Mouse (Mus musculus): Measurements from ENCODE around the gene Thrb. TPM values are rescaled to one million over a fixed set of nuclear protein-coding genes. Genes with fewer than 3 reads are reported as not detected.

Thrb gene
- polyA plus RNA-seq, 1 experiment from 2014 or later: 1.2 TPM

- Histone ChIP-seq H3K27me3 (replicated peaks; ENCODE audit: control insufficient read depth, insufficient read depth, low read length) (no peaks in the 10 kb centered on the region), H3K4me1 (ENCODE audit: control insufficient read depth, insufficient read depth, low read length) (peaks cover 5% of the 10 kb centered on the region), H3K4me2 (ENCODE audit: low read length) (no peak overlapping the region), H3K9me3 (replicated peaks; ENCODE audit: control insufficient read depth, low read length) (no peaks in the 10 kb centered on the region), H3K9ac (ENCODE audit: low read length) (no peak overlapping the region), H3K4me3 (ENCODE audit: low read depth, low read length) (no peak overlapping the region), H3K36me3 (ENCODE audit: control insufficient read depth, insufficient read depth, low read length) (no peaks in the 10 kb centered on the region), H3K27ac (ENCODE audit: low read depth, low read length) (no peak overlapping the region)
- 84% methylated on average over 4 of the region's 4 CpGs for WGBS
- ATAC-seq: no peak
- DNase-seq (ENCODE audit: low spot score): no peak
Measured at GRCm38 (mm10) chr14:17727878-17728277, 67.8 kb downstream of the Thrb start.

GRCm38 (mm10) chr14:17728889-17729288, 68.8 kb downstream of the Thrb start:
- Histone ChIP-seq H3K36me3 (ENCODE audit: control insufficient read depth, insufficient read depth, low read length) (no peaks in the 10 kb centered on the region), H3K4me2 (ENCODE audit: low read length) (no peak overlapping the region), H3K27me3 (replicated peaks; ENCODE audit: control insufficient read depth, insufficient read depth, low read length) (no peaks in the 10 kb centered on the region), H3K9ac (ENCODE audit: low read length) (no peak overlapping the region), H3K4me3 (ENCODE audit: low read depth, low read length) (no peak overlapping the region), H3K9me3 (replicated peaks; ENCODE audit: control insufficient read depth, low read length) (no peaks in the 10 kb centered on the region), H3K27ac (ENCODE audit: low read depth, low read length) (no peak overlapping the region), H3K4me1 (ENCODE audit: control insufficient read depth, insufficient read depth, low read length) (peaks cover 5% of the 10 kb centered on the region)
- ATAC-seq (no peak), DNase-seq (ENCODE audit: low spot score) (no peak)
- WGBS: 87% methylated on average over 2 of the region's 2 CpGs

- ATAC-seq (peak; percentile 13; the same call in 1 of the 2 replicates), DNase-seq (ENCODE audit: low spot score) (peak; percentile 24)
- H3K9ac ChIP-seq (ENCODE audit: low read length): no peak overlapping the region
- no peaks in the 10 kb centered on the region for H3K36me3 ChIP-seq (ENCODE audit: control insufficient read depth, insufficient read depth, low read length)
- no peak overlapping the region for H3K4me3 ChIP-seq (ENCODE audit: low read depth, low read length)
- peaks cover 5% of the 10 kb centered on the region for H3K4me1 ChIP-seq (ENCODE audit: control insufficient read depth, insufficient read depth, low read length)
- no peaks in the 10 kb centered on the region for H3K9me3 ChIP-seq (replicated peaks; ENCODE audit: control insufficient read depth, low read length)
- WGBS: 3% methylated on average over 2 of the region's 2 CpGs
- H3K27ac ChIP-seq (ENCODE audit: low read depth, low read length): no peak overlapping the region
- no peaks in the 10 kb centered on the region for H3K27me3 ChIP-seq (replicated peaks; ENCODE audit: control insufficient read depth, insufficient read depth, low read length)
- H3K4me2 ChIP-seq (ENCODE audit: low read length): no peak overlapping the region
Measured at GRCm38 (mm10) chr14:17731020-17731419, 71.0 kb downstream of the Thrb start.

- Histone ChIP-seq H3K9ac (ENCODE audit: low read length) (no peak overlapping the region), H3K9me3 (replicated peaks; ENCODE audit: control insufficient read depth, low read length) (no peaks in the 10 kb centered on the region), H3K36me3 (ENCODE audit: control insufficient read depth, insufficient read depth, low read length) (no peaks in the 10 kb centered on the region), H3K27ac (ENCODE audit: low read depth, low read length) (no peak overlapping the region), H3K4me3 (ENCODE audit: low read depth, low read length) (no peak overlapping the region), H3K4me1 (ENCODE audit: control insufficient read depth, insufficient read depth, low read length) (peaks cover 5% of the 10 kb centered on the region), H3K4me2 (ENCODE audit: low read length) (no peak overlapping the region), H3K27me3 (replicated peaks; ENCODE audit: control insufficient read depth, insufficient read depth, low read length) (no peaks in the 10 kb centered on the region)
- DNase-seq (ENCODE audit: low spot score) (no peak), ATAC-seq (no peak)
- 88% methylated on average over 2 of the region's 2 CpGs for WGBS
Measured at GRCm38 (mm10) chr14:17733077-17733778, 73.2 kb downstream of the Thrb start.

- Histone ChIP-seq H3K27me3 (replicated peaks; ENCODE audit: control insufficient read depth, insufficient read depth, low read length) (no peaks in the 10 kb centered on the region), H3K4me1 (ENCODE audit: control insufficient read depth, insufficient read depth, low read length) (peaks cover 5% of the 10 kb centered on the region), H3K36me3 (ENCODE audit: control insufficient read depth, insufficient read depth, low read length) (no peaks in the 10 kb centered on the region), H3K27ac (ENCODE audit: low read depth, low read length) (no peak overlapping the region), H3K4me2 (ENCODE audit: low read length) (no peak overlapping the region), H3K4me3 (ENCODE audit: low read depth, low read length) (no peak overlapping the region), H3K9ac (ENCODE audit: low read length) (no peak overlapping the region), H3K9me3 (replicated peaks; ENCODE audit: control insufficient read depth, low read length) (no peaks in the 10 kb centered on the region)
- no peak for DNase-seq (ENCODE audit: low spot score)
- WGBS: 24% methylated on average over 2 of the region's 2 CpGs
- ATAC-seq: no peak
Measured at GRCm38 (mm10) chr14:17733779-17734137, 73.7 kb downstream of the Thrb start.

- no peaks in the 10 kb centered on the region for H3K36me3 ChIP-seq (ENCODE audit: control insufficient read depth, insufficient read depth, low read length)
- H3K9me3 ChIP-seq (replicated peaks; ENCODE audit: control insufficient read depth, low read length): no peaks in the 10 kb centered on the region
- WGBS: 68% methylated on average over 6 of the region's 6 CpGs
- no peak overlapping the region for H3K9ac ChIP-seq (ENCODE audit: low read length)
- H3K27ac ChIP-seq (ENCODE audit: low read depth, low read length): no peak overlapping the region
- no peak overlapping the region for H3K4me2 ChIP-seq (ENCODE audit: low read length)
- H3K4me1 ChIP-seq (ENCODE audit: control insufficient read depth, insufficient read depth, low read length): peaks cover 5% of the 10 kb centered on the region
- no peak overlapping the region for H3K4me3 ChIP-seq (ENCODE audit: low read depth, low read length)
- H3K27me3 ChIP-seq (replicated peaks; ENCODE audit: control insufficient read depth, insufficient read depth, low read length): no peaks in the 10 kb centered on the region
- ATAC-seq (peak; percentile 79), DNase-seq (ENCODE audit: low spot score) (peak; percentile 46)
Measured at GRCm38 (mm10) chr14:17735440-17735839, 75.4 kb downstream of the Thrb start.

GRCm38 (mm10) chr14:17740903-17741302, 80.8 kb downstream of the Thrb start:
- H3K27ac ChIP-seq (ENCODE audit: low read depth, low read length): no peak overlapping the region
- no peaks in the 10 kb centered on the region for H3K9me3 ChIP-seq (replicated peaks; ENCODE audit: control insufficient read depth, low read length)
- H3K4me2 ChIP-seq (ENCODE audit: low read length): no peak overlapping the region
- ATAC-seq (no peak), DNase-seq (ENCODE audit: low spot score) (no peak)
- H3K4me3 ChIP-seq (ENCODE audit: low read depth, low read length): no peak overlapping the region
- H3K36me3 ChIP-seq (ENCODE audit: control insufficient read depth, insufficient read depth, low read length): no peaks in the 10 kb centered on the region
- 63% methylated on average over 3 of the region's 3 CpGs for WGBS
- H3K27me3 ChIP-seq (replicated peaks; ENCODE audit: control insufficient read depth, insufficient read depth, low read length): no peaks in the 10 kb centered on the region
- H3K9ac ChIP-seq (ENCODE audit: low read length): no peak overlapping the region
- H3K4me1 ChIP-seq (ENCODE audit: control insufficient read depth, insufficient read depth, low read length): no peaks in the 10 kb centered on the region

GRCm38 (mm10) chr14:17742264-17742663, 82.2 kb downstream of the Thrb start:
- H3K9ac ChIP-seq (ENCODE audit: low read length): no peak overlapping the region
- ATAC-seq: no peak
- H3K36me3 ChIP-seq (ENCODE audit: control insufficient read depth, insufficient read depth, low read length): no peaks in the 10 kb centered on the region
- H3K27me3 ChIP-seq (replicated peaks; ENCODE audit: control insufficient read depth, insufficient read depth, low read length): no peaks in the 10 kb centered on the region
- no peak overlapping the region for H3K27ac ChIP-seq (ENCODE audit: low read depth, low read length)
- H3K4me1 ChIP-seq (ENCODE audit: control insufficient read depth, insufficient read depth, low read length): no peaks in the 10 kb centered on the region
- WGBS: 63% methylated on average over 2 of the region's 2 CpGs
- DNase-seq (ENCODE audit: low spot score): no peak
- no peak overlapping the region for H3K4me2 ChIP-seq (ENCODE audit: low read length)
- no peaks in the 10 kb centered on the region for H3K9me3 ChIP-seq (replicated peaks; ENCODE audit: control insufficient read depth, low read length)
- no peak overlapping the region for H3K4me3 ChIP-seq (ENCODE audit: low read depth, low read length)

GRCm38 (mm10) chr14:17742902-17743712, 83.0 kb downstream of the Thrb start:
- no peak for ATAC-seq
- no peaks in the 10 kb centered on the region for H3K27me3 ChIP-seq (replicated peaks; ENCODE audit: control insufficient read depth, insufficient read depth, low read length)

More at GRCm38 (mm10) chr14:17742902-17743712, 83.0 kb downstream of the Thrb start:
- Histone ChIP-seq H3K9ac (ENCODE audit: low read length) (no peak overlapping the region), H3K9me3 (replicated peaks; ENCODE audit: control insufficient read depth, low read length) (no peaks in the 10 kb centered on the region), H3K27ac (ENCODE audit: low read depth, low read length) (no peak overlapping the region), H3K4me2 (ENCODE audit: low read length) (no peak overlapping the region), H3K4me3 (ENCODE audit: low read depth, low read length) (no peak overlapping the region), H3K36me3 (ENCODE audit: control insufficient read depth, insufficient read depth, low read length) (no peaks in the 10 kb centered on the region), H3K4me1 (ENCODE audit: control insufficient read depth, insufficient read depth, low read length) (no peaks in the 10 kb centered on the region)
- WGBS: 65% methylated on average over 9 of the region's 9 CpGs
- peak; percentile 21 for DNase-seq (ENCODE audit: low spot score)

Data from forebrain, embryonic 14.5 days (tissue).